Mouse (Mus musculus) regulatory T cell (primary cell): ENCODE measurements around the gene Cops3.

Experiments used
- in situ Hi-C: fragments of 300-600 bp; cut with MboI, MseI; formaldehyde crosslinking; loops from one replicate; pipeline ENCODE4 v1.15.1; 2025; ENCODE audit warnings: high pct_unique_total_duplicates

Gene Cops3

GRCm38 (mm10) chr11:59778181-59778873 lies 61.3 kb downstream of the Cops3 start:
- in situ Hi-C loops, result loop anchor here (5.0 to 10.0 kb wide), 2 partner anchors 101 to 664 kb away; no protein-coding TSS in a partner anchor

GRCm38 (mm10) chr11:59777259-59777658 lies 62.4 kb downstream of the Cops3 start:
- in situ Hi-C loops, result loop anchor here (5.0 to 10.0 kb wide), 2 partner anchors 100 to 662 kb away; no protein-coding TSS in a partner anchor

- in situ Hi-C loops, result loop anchor here (5.0 to 10.0 kb wide), 2 partner anchors 98 to 661 kb away; no protein-coding TSS in a partner anchor
These were observed 64.0 kb downstream of the Cops3 start for GRCm38 (mm10) chr11:59775435-59776148.

GRCm38 (mm10) chr11:59774522-59774921 lies 65.1 kb downstream of the Cops3 start:
- in situ Hi-C loops, result loop anchor here (10.0 kb wide), 1 partner anchor 660 kb away; no protein-coding TSS in a partner anchor

- in situ Hi-C loops, result loop anchor here (10.0 kb wide), 1 partner anchor 658 kb away; no protein-coding TSS in a partner anchor
These were observed 66.7 kb downstream of the Cops3 start for GRCm38 (mm10) chr11:59772902-59773301.

- in situ Hi-C loops, result loop anchor here (10.0 kb wide), 1 partner anchor 657 kb away; no protein-coding TSS in a partner anchor
These were observed 67.3 kb downstream of the Cops3 start for GRCm38 (mm10) chr11:59772291-59772690.

- in situ Hi-C loops, result loop anchor here (10.0 kb wide), 1 partner anchor 656 kb away; no protein-coding TSS in a partner anchor
These were observed 68.9 kb downstream of the Cops3 start for GRCm38 (mm10) chr11:59770753-59771152.

GRCm38 (mm10) chr11:59769738-59770137 lies 69.9 kb downstream of the Cops3 start:
- in situ Hi-C loops, result loop anchor here (10.0 kb wide), 1 partner anchor 655 kb away; no protein-coding TSS in a partner anchor

GRCm38 (mm10) chr11:59769307-59769706 lies 70.3 kb downstream of the Cops3 start:
- in situ Hi-C loops, result no loop called here
